Mouse (Mus musculus): ENCODE data around the gene Cd40lg. TPM values are rescaled to one million over a fixed set of nuclear protein-coding genes. Genes with fewer than 3 reads are reported as not detected.

The Cd40lg gene
- not detected in 2 replicates for polyA plus RNA-seq (2012; rRNA removed)

GRCm38 (mm10) chrX:57211876-57212275, at the start of gene Cd40lg:
Gene Cd40lg, plus strand, starts transcription at chrX:57212143.
- TF ChIP-seq POLR2A (IDR thresholded peaks at IDR 0.05; ENCODE audit: borderline replicate concordance, extremely low read depth, insufficient read depth, insufficient read length, poor library complexity, severe bottlenecking) (no peak), CTCF (IDR thresholded peaks at IDR 0.05; ENCODE audit: borderline replicate concordance, extremely low read depth, insufficient read depth, insufficient read length) (no peak)
- DNase-seq (ENCODE audit: low read depth): no peak

GRCm38 (mm10) chrX:57166549-57166948, 45.4 kb upstream of the Cd40lg start:
- peak; percentile 10 for DNase-seq (ENCODE audit: low read depth)
- TF ChIP-seq POLR2A (IDR thresholded peaks at IDR 0.05; ENCODE audit: borderline replicate concordance, extremely low read depth, insufficient read depth, insufficient read length, poor library complexity, severe bottlenecking) (no peak), CTCF (IDR thresholded peaks at IDR 0.05; ENCODE audit: borderline replicate concordance, extremely low read depth, insufficient read depth, insufficient read length) (no peak)

- TF ChIP-seq CTCF (IDR thresholded peaks at IDR 0.05; ENCODE audit: borderline replicate concordance, extremely low read depth, insufficient read depth, insufficient read length): no peak
- no peak for TF ChIP-seq POLR2A (IDR thresholded peaks at IDR 0.05; ENCODE audit: borderline replicate concordance, extremely low read depth, insufficient read depth, insufficient read length, poor library complexity, severe bottlenecking)
- DNase-seq (ENCODE audit: low read depth): no peak
Measured at GRCm38 (mm10) chrX:57171269-57171668, 40.7 kb upstream of the Cd40lg start.

- TF ChIP-seq POLR2A (IDR thresholded peaks at IDR 0.05; ENCODE audit: borderline replicate concordance, extremely low read depth, insufficient read depth, insufficient read length, poor library complexity, severe bottlenecking) (no peak), CTCF (IDR thresholded peaks at IDR 0.05; ENCODE audit: borderline replicate concordance, extremely low read depth, insufficient read depth, insufficient read length) (no peak)
- DNase-seq (ENCODE audit: low read depth): no peak
Measured at GRCm38 (mm10) chrX:57177225-57177779, 34.6 kb upstream of the Cd40lg start.

- no peak for DNase-seq (ENCODE audit: low read depth)
- TF ChIP-seq POLR2A (IDR thresholded peaks at IDR 0.05; ENCODE audit: borderline replicate concordance, extremely low read depth, insufficient read depth, insufficient read length, poor library complexity, severe bottlenecking) (no peak), CTCF (IDR thresholded peaks at IDR 0.05; ENCODE audit: borderline replicate concordance, extremely low read depth, insufficient read depth, insufficient read length) (no peak)
Measured at GRCm38 (mm10) chrX:57182470-57182869, 29.5 kb upstream of the Cd40lg start.

GRCm38 (mm10) chrX:57183359-57183758, 28.6 kb upstream of the Cd40lg start:
- TF ChIP-seq CTCF (IDR thresholded peaks at IDR 0.05; ENCODE audit: borderline replicate concordance, extremely low read depth, insufficient read depth, insufficient read length): no peak
- TF ChIP-seq POLR2A (IDR thresholded peaks at IDR 0.05; ENCODE audit: borderline replicate concordance, extremely low read depth, insufficient read depth, insufficient read length, poor library complexity, severe bottlenecking): no peak
- DNase-seq (ENCODE audit: low read depth): no peak

- TF ChIP-seq POLR2A (IDR thresholded peaks at IDR 0.05; ENCODE audit: borderline replicate concordance, extremely low read depth, insufficient read depth, insufficient read length, poor library complexity, severe bottlenecking) (no peak), CTCF (IDR thresholded peaks at IDR 0.05; ENCODE audit: borderline replicate concordance, extremely low read depth, insufficient read depth, insufficient read length) (no peak)
- DNase-seq (ENCODE audit: low read depth): no peak
Measured at GRCm38 (mm10) chrX:57187301-57187700, 24.6 kb upstream of the Cd40lg start.

- DNase-seq (ENCODE audit: low read depth): no peak
- TF ChIP-seq CTCF (IDR thresholded peaks at IDR 0.05; ENCODE audit: borderline replicate concordance, extremely low read depth, insufficient read depth, insufficient read length) (no peak), POLR2A (IDR thresholded peaks at IDR 0.05; ENCODE audit: borderline replicate concordance, extremely low read depth, insufficient read depth, insufficient read length, poor library complexity, severe bottlenecking) (no peak)
Measured at GRCm38 (mm10) chrX:57189335-57189734, 22.6 kb upstream of the Cd40lg start.

- TF ChIP-seq CTCF (IDR thresholded peaks at IDR 0.05; ENCODE audit: borderline replicate concordance, extremely low read depth, insufficient read depth, insufficient read length) (no peak), POLR2A (IDR thresholded peaks at IDR 0.05; ENCODE audit: borderline replicate concordance, extremely low read depth, insufficient read depth, insufficient read length, poor library complexity, severe bottlenecking) (no peak)
- DNase-seq (ENCODE audit: low read depth): no peak
Measured at GRCm38 (mm10) chrX:57196319-57196718, 15.6 kb upstream of the Cd40lg start.

- no peak for DNase-seq (ENCODE audit: low read depth)
- no peak for TF ChIP-seq CTCF (IDR thresholded peaks at IDR 0.05; ENCODE audit: borderline replicate concordance, extremely low read depth, insufficient read depth, insufficient read length)
- TF ChIP-seq POLR2A (IDR thresholded peaks at IDR 0.05; ENCODE audit: borderline replicate concordance, extremely low read depth, insufficient read depth, insufficient read length, poor library complexity, severe bottlenecking): no peak
Measured at GRCm38 (mm10) chrX:57198036-57198435, 13.9 kb upstream of the Cd40lg start.

GRCm38 (mm10) chrX:57200397-57200796, 11.5 kb upstream of the Cd40lg start:
- DNase-seq (ENCODE audit: low read depth): no peak
- TF ChIP-seq POLR2A (IDR thresholded peaks at IDR 0.05; ENCODE audit: borderline replicate concordance, extremely low read depth, insufficient read depth, insufficient read length, poor library complexity, severe bottlenecking) (no peak), CTCF (IDR thresholded peaks at IDR 0.05; ENCODE audit: borderline replicate concordance, extremely low read depth, insufficient read depth, insufficient read length) (no peak)

- DNase-seq (ENCODE audit: low read depth): no peak
- no peak for TF ChIP-seq POLR2A (IDR thresholded peaks at IDR 0.05; ENCODE audit: borderline replicate concordance, extremely low read depth, insufficient read depth, insufficient read length, poor library complexity, severe bottlenecking)
- no peak for TF ChIP-seq CTCF (IDR thresholded peaks at IDR 0.05; ENCODE audit: borderline replicate concordance, extremely low read depth, insufficient read depth, insufficient read length)
Measured at GRCm38 (mm10) chrX:57210591-57210990, 1.4 kb upstream of the Cd40lg start.

Measured in brain, embryonic 14.5 days (tissue).